Mouse (Mus musculus) embryonic fibroblast, embryonic 13.5 days (primary cell): ENCODE data around the gene Cbx7.

Experiments used
- CTCF ChIP-seq: IDR thresholded peaks from 2 replicates; pipeline ENCODE4 v1.5.1; 2011; ENCODE audit warnings: mild to moderate bottlenecking, control low read depth, low read length, moderate library complexity, borderline replicate concordance; ENCODE audit not compliant: insufficient read depth
- POLR2A ChIP-seq: IDR thresholded peaks from 2 replicates; pipeline ENCODE4 v1.6.1; 2011; ENCODE audit warnings: low read depth, mild to moderate bottlenecking, control low read depth, low read length, moderate library complexity

DNA sequence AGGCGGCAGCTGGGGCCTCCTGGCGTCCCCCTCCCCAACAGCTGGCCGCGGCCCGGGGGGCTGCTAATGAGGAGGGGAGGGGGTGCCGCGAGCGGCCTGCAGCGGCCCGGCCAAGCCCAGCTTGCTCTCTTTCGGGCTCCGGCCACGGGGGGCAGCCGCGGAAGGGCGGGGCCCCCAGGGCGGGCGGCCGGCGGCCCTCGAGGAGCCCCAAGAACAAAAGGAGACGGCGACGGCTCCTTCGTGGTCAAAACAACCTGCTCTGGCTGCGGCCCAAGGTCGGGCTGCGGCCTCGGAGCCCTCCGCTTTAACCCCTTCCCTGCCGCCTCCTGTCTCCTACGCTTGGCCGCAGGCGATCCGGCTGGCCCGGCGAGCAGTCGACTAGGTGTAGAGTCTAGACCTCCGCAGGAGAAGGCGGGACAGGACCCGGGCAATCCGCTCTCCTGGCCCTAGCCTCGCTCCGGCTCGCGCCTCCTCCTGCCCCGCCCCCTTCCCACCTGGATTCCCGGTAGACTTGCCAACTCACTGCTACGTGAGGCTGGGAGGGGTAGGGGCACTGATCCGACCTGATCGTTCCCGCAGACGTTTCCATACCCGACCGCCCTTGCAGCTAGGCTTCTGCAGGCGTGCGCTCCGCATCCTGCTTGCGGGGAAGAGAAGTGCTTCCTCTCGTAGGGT, 41.7 kb upstream of the Cbx7 start:
- TF ChIP-seq POLR2A (no peak), CTCF (no peak)
